Mouse (Mus musculus) liver, postnatal 0 days (tissue): ENCODE measurements around the gene Slc25a44. TPM values are rescaled to one million over a fixed set of nuclear protein-coding genes. Genes with fewer than 3 reads are reported as not detected.

Source experiments
- ATAC-seq: fragments of 200-750 bp; cut with Nextera tagmentation; 2 replicates; pipeline ENCODE4 v1.8.0; 2017; ENCODE audit warnings: mild to moderate bottlenecking, moderate library complexity
- DNase-seq: peaks from one replicate; pipeline ENCODE4 v3.0.0-alpha.2; 2016
- H3K27ac ChIP-seq: fragments of 300-500 bp; sonication (generic); 2 replicates; pipeline ENCODE4 v1.5.1; 2014; ENCODE audit warnings: antibody characterized with exemption, moderate library complexity, mild to moderate bottlenecking, low read depth
- H3K27me3 ChIP-seq: fragments of 300-500 bp; sonication (generic); 2 replicates; pipeline ENCODE4 v1.6.1; 2014; ENCODE audit warnings: low read length, control low read depth, mixed read lengths; ENCODE audit not compliant: insufficient read depth
- H3K36me3 ChIP-seq: fragments of 300-500 bp; sonication (generic); replicated peaks from 2 replicates; pipeline ENCODE4 v1.6.1; 2014; ENCODE audit warnings: mild to moderate bottlenecking, control low read depth, low read length, moderate library complexity, mixed read lengths; ENCODE audit not compliant: insufficient read depth
- H3K4me1 ChIP-seq: fragments of 300-500 bp; sonication (generic); 2 replicates; pipeline ENCODE4 v1.6.1; 2014; ENCODE audit warnings: antibody characterized with exemption, mild to moderate bottlenecking, control low read depth; ENCODE audit not compliant: insufficient read depth
- H3K4me2 ChIP-seq: fragments of 300-500 bp; sonication (generic); 2 replicates; pipeline ENCODE4 v1.6.1; 2014; ENCODE audit warnings: low read depth, mild to moderate bottlenecking, low read length, moderate library complexity, mixed read lengths
- H3K4me3 ChIP-seq: fragments of 300-500 bp; sonication (generic); 2 replicates; pipeline ENCODE4 v1.5.1; 2014; ENCODE audit warnings: low read depth, low read length
- H3K9ac ChIP-seq: fragments of 300-500 bp; sonication (generic); replicated peaks from 2 replicates; pipeline ENCODE4 v1.6.1; 2014; ENCODE audit warnings: mild to moderate bottlenecking, moderate library complexity
- H3K9me3 ChIP-seq: fragments of 300-500 bp; sonication (generic); 2 replicates; pipeline ENCODE4 v1.6.1; 2016; ENCODE audit warnings: mild to moderate bottlenecking, control low read depth, low read length, mixed read lengths
- CTCF ChIP-seq: sonication (generic); IDR thresholded peaks from 2 replicates; pipeline ENCODE4 v1.5.1; 2016; ENCODE audit warnings: antibody characterized with exemption, low read depth
- EP300 ChIP-seq: IDR thresholded peaks from 2 replicates; pipeline ENCODE4 v1.6.1; 2016; ENCODE audit warnings: antibody characterized with exemption, low read depth, mild to moderate bottlenecking
- WGBS: fragments of 180-500 bp; shearing (Covaris S2); extraction: QIAGEN DNeasy Blood & Tissue Kit; methylation state at CpG from one replicate; pipeline ENCODE4 v1.1.7; 2014; ENCODE audit not compliant: insufficient replicate concordance; 5-methylcytosine and 5-hydroxymethylcytosine counted together
- polyA plus RNA-seq: library from polyadenylated mRNA; unstranded; fragments of >200 nt; fragmentation: Nextera tagmentation; extraction: Ambion mirVana; gene quantifications from 2 replicates; pipeline ENCODE4 v1.2.1, GENCODE M21; 2015

Gene Slc25a44
- polyA plus RNA-seq, 1 experiment from 2014 or later, result 9.0 TPM

DNA sequence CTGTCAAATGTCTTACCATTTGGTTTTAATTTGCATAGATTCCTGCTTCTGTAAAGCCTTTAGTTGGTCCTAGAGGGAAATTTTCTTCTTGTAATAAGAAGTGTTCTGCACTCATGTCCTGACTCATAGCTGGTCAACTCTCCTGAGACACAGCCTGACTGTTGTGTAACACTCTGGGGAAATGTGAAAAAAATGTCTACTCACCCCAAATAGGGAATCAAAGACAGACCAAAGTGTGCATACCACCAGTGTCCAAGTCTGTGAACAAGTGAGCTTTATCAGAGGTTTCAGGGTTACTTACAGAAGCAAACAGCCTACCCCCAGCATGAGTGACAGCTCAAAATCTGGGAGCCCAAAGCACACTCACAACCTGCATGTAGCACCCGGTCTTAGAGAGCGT, 40.2 kb upstream of the Slc25a44 start:
- TF ChIP-seq EP300 (no peak), CTCF (no peak)
- WGBS, result 62% methylated on average over 2 of the region's 2 CpGs
- no peak overlapping the region for H3K9ac ChIP-seq
- H3K4me2 ChIP-seq, result no peak overlapping the region
- H3K9me3 ChIP-seq, result no peaks in the 10 kb centered on the region
- H3K4me1 ChIP-seq, result 0 out of 2 replicates have a peak, but pooled peaks cover 6% of the 10 kb centered on the region
- no peaks in the 10 kb centered on the region; the same call in 1 of the 2 replicates for H3K27me3 ChIP-seq
- ATAC-seq (peak; percentile 37; the same call in 1 of the 2 replicates), DNase-seq (no peak)
- no peaks in the 10 kb centered on the region for H3K36me3 ChIP-seq
- no peak overlapping the region for H3K4me3 ChIP-seq
- H3K27ac ChIP-seq, result peak overlapping the region; percentile 62

DNA sequence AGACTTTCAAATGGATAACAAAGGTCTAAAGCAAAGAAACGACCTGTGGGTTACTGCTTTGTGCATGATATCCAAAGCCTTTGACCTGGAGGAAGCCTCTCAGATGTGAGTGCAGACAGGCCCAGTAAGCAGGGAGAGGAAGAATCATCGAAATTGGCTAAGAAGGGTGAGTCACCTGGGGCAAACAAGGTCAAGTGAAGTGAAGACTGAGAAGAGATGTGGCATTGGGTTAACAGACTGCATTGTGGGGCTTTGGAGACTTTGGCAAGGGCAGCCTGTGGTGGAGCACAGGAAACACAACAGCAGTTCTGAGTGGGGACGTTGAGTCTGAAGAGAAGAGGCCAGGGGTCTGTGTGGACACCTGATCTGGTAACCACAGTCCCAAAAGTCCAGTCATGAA, 39.5 kb upstream of the Slc25a44 start:
- Histone ChIP-seq H3K4me3 (no peak overlapping the region), H3K27me3 (no peaks in the 10 kb centered on the region; the same call in 1 of the 2 replicates), H3K4me2 (no peak overlapping the region), H3K36me3 (no peaks in the 10 kb centered on the region), H3K9ac (no peak overlapping the region), H3K4me1 (0 out of 2 replicates have a peak, but pooled peaks cover 6% of the 10 kb centered on the region), H3K27ac (0 out of 2 replicates have a peak overlapping the region, but pooled peaks have one; percentile 49), H3K9me3 (no peaks in the 10 kb centered on the region)
- ATAC-seq, result no peak
- no peak for DNase-seq
- 37% methylated on average over 3 of the region's 3 CpGs for WGBS
- TF ChIP-seq EP300 (no peak), CTCF (no peak)

DNA sequence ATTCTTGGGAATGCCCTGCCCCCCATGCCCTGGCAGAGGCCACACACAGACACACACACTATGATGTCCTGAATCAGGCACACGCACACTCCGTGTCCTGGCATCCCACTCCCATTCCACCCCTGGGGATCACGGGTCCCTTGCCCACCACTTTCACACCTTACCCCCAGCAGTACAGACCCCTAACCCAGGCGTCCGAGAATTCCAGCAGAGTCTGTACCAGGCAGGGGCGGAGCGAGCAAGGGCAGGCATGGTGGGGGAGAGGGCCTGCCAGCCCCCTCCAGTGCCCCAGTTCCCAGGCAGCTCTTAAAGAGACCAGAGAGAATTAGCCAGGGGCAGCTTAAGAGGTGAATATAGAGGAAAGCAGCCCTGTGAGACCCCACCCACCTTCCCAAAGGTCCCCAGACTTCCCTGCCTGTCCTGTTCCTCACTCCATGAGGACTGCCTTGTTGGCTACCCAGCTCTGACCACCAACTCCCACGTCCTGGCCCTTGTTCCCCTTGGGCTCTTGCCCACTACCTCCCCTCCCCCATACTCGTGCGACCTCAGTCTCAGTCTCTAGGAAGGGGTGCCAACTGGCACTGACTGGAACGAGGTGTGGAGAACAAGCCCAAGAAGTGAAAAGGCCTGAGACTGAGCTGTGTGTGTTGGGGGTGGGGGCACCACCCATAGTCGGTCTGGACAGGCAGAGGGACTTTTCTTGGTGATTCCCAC, 36.2 kb upstream of the Slc25a44 start, which contains the start of gene Sema4a:
Gene Sema4a (minus strand): TSS at position 200 of the 714 bp plus-strand sequence.
- no peaks in the 10 kb centered on the region for H3K36me3 ChIP-seq
- ATAC-seq, result no peak
- H3K4me1 ChIP-seq, result peaks cover 17% of the 10 kb centered on the region
- no peak for DNase-seq
- no peaks in the 10 kb centered on the region for H3K9me3 ChIP-seq
- no peak within 1 kb of the TSS for H3K9ac ChIP-seq
- H3K4me2 ChIP-seq, result no peak within 1 kb of the TSS
- no peak for TF ChIP-seq CTCF
- no peak for TF ChIP-seq EP300
- WGBS, result 47% methylated on average over 12 of the region's 12 CpGs
- H3K4me3 ChIP-seq, result no peak within 1 kb of the TSS
- H3K27ac ChIP-seq, result no peak within 1 kb of the TSS
- H3K27me3 ChIP-seq, result peaks cover 7% of the 10 kb centered on the region; the same call in 1 of the 2 replicates

DNA sequence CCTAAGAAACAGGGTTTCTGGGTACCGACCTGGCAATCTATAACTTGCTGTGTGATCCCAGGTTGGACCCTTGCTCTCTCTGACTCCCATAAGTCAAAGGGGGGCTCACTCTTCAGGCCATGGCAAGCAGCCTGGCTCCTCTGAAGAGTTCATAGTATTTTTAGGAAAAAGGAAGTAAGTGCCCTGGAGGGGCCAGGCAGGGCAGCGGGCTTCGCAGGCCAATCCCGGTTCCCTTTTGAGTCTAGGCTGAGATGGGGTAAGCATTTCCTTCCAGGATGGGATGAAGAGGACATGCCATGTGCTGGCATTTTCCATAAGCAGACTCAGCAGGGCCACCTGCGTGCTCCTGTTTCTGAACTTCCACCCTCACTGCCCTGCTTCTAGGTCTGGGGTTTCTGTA, 35.1 kb upstream of the Slc25a44 start:
- no peaks in the 10 kb centered on the region for H3K36me3 ChIP-seq
- no peak overlapping the region for H3K4me2 ChIP-seq
- no peak for ATAC-seq
- H3K4me3 ChIP-seq, result no peak overlapping the region
- DNase-seq, result no peak
- H3K9ac ChIP-seq, result no peak overlapping the region
- H3K4me1 ChIP-seq, result peaks cover 22% of the 10 kb centered on the region
- peaks cover 7% of the 10 kb centered on the region; the same call in 1 of the 2 replicates for H3K27me3 ChIP-seq
- H3K27ac ChIP-seq, result no peak overlapping the region
- 43% methylated on average over 5 of the region's 5 CpGs for WGBS
- TF ChIP-seq EP300, result no peak
- no peak for TF ChIP-seq CTCF
- no peaks in the 10 kb centered on the region for H3K9me3 ChIP-seq

DNA sequence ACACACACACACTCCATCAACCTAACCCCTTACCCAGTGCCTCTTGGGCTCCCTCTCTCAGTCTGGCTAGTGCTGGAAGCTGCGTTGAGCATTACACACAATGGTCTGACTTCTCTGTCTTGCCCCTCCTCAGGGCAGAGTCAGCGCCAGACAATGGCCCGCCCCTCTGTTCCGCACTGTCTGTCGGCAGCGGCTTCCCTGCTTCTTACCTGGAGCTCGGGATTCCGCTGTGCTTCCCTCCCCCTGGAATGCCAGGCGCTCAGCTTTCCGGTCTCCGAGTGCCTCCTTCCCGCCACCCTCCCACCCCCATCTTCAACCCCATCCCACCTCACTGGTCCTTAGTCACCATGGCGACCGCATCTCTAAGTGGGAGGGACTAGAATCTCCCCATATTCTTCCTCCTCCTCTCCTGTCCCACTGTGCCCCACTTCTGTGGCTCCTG, 33.9 kb upstream of the Slc25a44 start:
- H3K27me3 ChIP-seq, result peaks cover 7% of the 10 kb centered on the region; the same call in 1 of the 2 replicates
- DNase-seq (no peak), ATAC-seq (no peak)
- H3K9me3 ChIP-seq, result no peaks in the 10 kb centered on the region
- H3K27ac ChIP-seq, result no peak overlapping the region
- H3K4me2 ChIP-seq, result no peak overlapping the region
- H3K4me3 ChIP-seq, result no peak overlapping the region
- WGBS, result 12% methylated on average over 14 of the region's 14 CpGs
- no peak overlapping the region for H3K9ac ChIP-seq
- TF ChIP-seq CTCF (no peak), EP300 (no peak)
- H3K4me1 ChIP-seq, result peaks cover 32% of the 10 kb centered on the region
- H3K36me3 ChIP-seq, result no peaks in the 10 kb centered on the region

DNA sequence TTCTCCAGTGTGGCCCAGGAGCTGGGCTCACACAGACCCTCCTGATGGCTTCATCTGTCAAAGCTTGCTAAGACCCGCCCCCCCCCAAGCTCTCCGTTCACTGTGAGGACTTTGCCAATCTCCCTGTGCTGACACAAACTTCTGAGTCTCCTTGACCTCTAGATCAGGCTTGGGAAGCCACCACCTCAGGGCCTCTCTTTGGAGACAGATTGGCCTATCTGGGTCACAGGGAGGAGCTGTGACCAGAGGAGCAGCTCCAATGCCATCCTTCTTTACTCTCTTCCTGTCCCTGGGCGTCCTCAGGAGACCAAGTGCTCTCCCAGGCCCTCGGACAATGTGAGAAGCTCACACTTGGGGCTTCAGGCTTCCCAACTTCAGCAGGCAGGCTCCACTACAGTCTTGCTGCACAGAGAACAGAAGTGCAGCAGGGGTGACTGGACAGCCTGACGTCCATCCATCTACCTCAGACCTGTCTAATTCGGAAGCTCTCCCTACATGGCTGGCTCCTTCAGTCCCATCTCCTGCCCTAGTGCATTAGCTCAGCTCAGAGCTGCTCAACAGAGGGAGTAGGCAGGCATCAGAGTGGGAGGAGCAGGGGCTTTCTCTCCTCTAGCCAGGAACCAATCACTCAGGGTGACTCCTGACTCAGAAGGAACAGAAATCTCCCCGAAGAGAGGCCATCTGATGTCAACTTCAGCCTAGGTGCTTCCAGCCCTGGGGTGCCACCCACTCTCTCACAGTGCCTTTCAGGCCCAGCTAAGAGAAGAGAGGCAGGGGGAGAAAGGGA, 32.0 kb upstream of the Slc25a44 start:
- WGBS, result 54% methylated on average over 7 of the region's 7 CpGs
- peak; percentile 9 for ATAC-seq

More for the DNA sequence above, 32.0 kb upstream of the Slc25a44 start:
- Histone ChIP-seq H3K4me1 (peaks cover 32% of the 10 kb centered on the region), H3K4me2 (no peak overlapping the region), H3K36me3 (peaks cover 6% of the 10 kb centered on the region), H3K9ac (no peak overlapping the region; the same call in 1 of the 2 replicates), H3K9me3 (no peaks in the 10 kb centered on the region), H3K27me3 (peaks cover 7% of the 10 kb centered on the region; the same call in 1 of the 2 replicates), H3K4me3 (no peak overlapping the region), H3K27ac (peak overlapping the region; percentile 83)
- TF ChIP-seq CTCF (no peak), EP300 (no peak)
- DNase-seq, result no peak
